Comparison of ENCODE assay signal across 8 mouse cellular contexts in genomic region chr9:56638226-56638905, GRCm38 (mm10).
A peak's percentile ranks its signal among the peaks of the same experiment; 100 is the strongest.
DNase-seq lines count a peak whose midpoint lies in the region; ATAC-seq and TF ChIP-seq lines count a peak whose summit lies in the region.

No protein-coding gene starts in this region.

- H3K4me3 ChIP-seq in heart, embryonic 12.5 days: no peak overlapping the region
- no peak overlapping the region for H3K4me3 ChIP-seq in bone marrow, adult 2 months (replicated peaks; ENCODE audit: control insufficient read depth, low read depth, low read length)
- H3K4me3 ChIP-seq in forebrain, embryonic 15.5 days: no peak overlapping the region

- no peak for TF ChIP-seq POLR2A in bone marrow, adult 2 months (IDR thresholded peaks at IDR 0.05; ENCODE audit: borderline replicate concordance, control insufficient read depth, low read depth, low read length)

- H3K9me3 ChIP-seq in heart, embryonic 12.5 days (replicated peaks): no peaks in the 10 kb centered on the region
- H3K9me3 ChIP-seq in forebrain, embryonic 15.5 days: no peaks in the 10 kb centered on the region

- H3K27ac ChIP-seq in heart, embryonic 12.5 days (ENCODE audit: poor library complexity, severe bottlenecking): no peak overlapping the region
- H3K27ac ChIP-seq in bone marrow, adult 2 months (ENCODE audit: control insufficient read depth, insufficient read depth, low read depth, low read length, poor library complexity): no peak overlapping the region
- no peak overlapping the region for H3K27ac ChIP-seq in forebrain, embryonic 15.5 days (replicated peaks)

- no peaks in the 10 kb centered on the region for H3K36me3 ChIP-seq in heart, embryonic 12.5 days
- no peaks in the 10 kb centered on the region for H3K36me3 ChIP-seq in forebrain, embryonic 15.5 days

- 50% methylated on average over 8 of the region's 8 CpGs for WGBS in heart, embryonic 12.5 days
- 43% methylated on average over 8 of the region's 8 CpGs for WGBS in bone marrow, adult 2 months
- WGBS in forebrain, embryonic 15.5 days: 53% methylated on average over 8 of the region's 8 CpGs

- H3K4me2 ChIP-seq in heart, embryonic 12.5 days: no peak overlapping the region
- no peak overlapping the region for H3K4me2 ChIP-seq in forebrain, embryonic 15.5 days (replicated peaks)

- DNase-seq in heart, postnatal 4 days: peak; percentile 45
- peak; percentile 29 for DNase-seq in A20 (ENCODE audit: low read depth, low spot score)
- peak; percentile 29 for DNase-seq in lung, postnatal 36 days
- no peak for DNase-seq in ovary, postnatal 10 days (ENCODE audit: low spot score)
- DNase-seq in adrenal gland, postnatal 10 days: no peak

- H3K4me1 ChIP-seq in heart, embryonic 12.5 days (replicated peaks): peaks cover 16% of the 10 kb centered on the region
- H3K4me1 ChIP-seq in bone marrow, adult 2 months (ENCODE audit: control insufficient read depth, insufficient read depth, low read length): no peaks in the 10 kb centered on the region
- H3K4me1 ChIP-seq in forebrain, embryonic 15.5 days: peaks cover 58% of the 10 kb centered on the region

- no peak overlapping the region for H3K9ac ChIP-seq in heart, embryonic 12.5 days
- no peak overlapping the region for H3K9ac ChIP-seq in forebrain, embryonic 15.5 days (replicated peaks)

- peaks cover 72% of the 10 kb centered on the region for H3K27me3 ChIP-seq in heart, embryonic 12.5 days (replicated peaks)
- H3K27me3 ChIP-seq in forebrain, embryonic 15.5 days: peaks cover 51% of the 10 kb centered on the region

- TF ChIP-seq CTCF in bone marrow, adult 2 months (IDR thresholded peaks at IDR 0.05; ENCODE audit: control insufficient read depth, insufficient read depth, low read length): peak; percentile 35; the same call in 1 of the 2 replicates

- no peak for ATAC-seq in heart, embryonic 12.5 days (ENCODE audit: insufficient number of reproducible peaks, low FRiP score)
- no peak for ATAC-seq in forebrain, embryonic 15.5 days (replicated peaks)

Comparison
In these comparisons a context has a peak if more than half of its experiments do, and no peak if none do; other contexts are left out.
1. DNase-seq: peak in heart, postnatal 4 days (single experiment), A20 (single experiment) and lung, postnatal 36 days (single experiment); none in ovary, postnatal 10 days (single experiment) and adrenal gland, postnatal 10 days (single experiment).